Mouse (Mus musculus): ENCODE measurements at regions not wholly inside any gene's neighbourhood (a gene's known extent, or its start where the extent isn't known, plus 50 kb on each side); places are given as distances from the start of the nearest gene placed in this dataset.

GRCm38 (mm10) chr3:54103098-54103497 lies 52.7 kb upstream of the Trpc4 start:
- DNase-seq, result no peak

- DNase-seq, result no peak
Measured at GRCm38 (mm10) chr3:54083634-54084033, 72.2 kb upstream of the Trpc4 start.

- DNase-seq, result no peak
Measured at GRCm38 (mm10) chr3:54076461-54076860, 79.4 kb upstream of the Trpc4 start.

GRCm38 (mm10) chr3:54060653-54061052 lies 95.2 kb upstream of the Trpc4 start:
- no peak for DNase-seq

- DNase-seq, result no peak
Measured at GRCm38 (mm10) chr3:54054376-54054775, 101.5 kb upstream of the Trpc4 start.

DNA sequence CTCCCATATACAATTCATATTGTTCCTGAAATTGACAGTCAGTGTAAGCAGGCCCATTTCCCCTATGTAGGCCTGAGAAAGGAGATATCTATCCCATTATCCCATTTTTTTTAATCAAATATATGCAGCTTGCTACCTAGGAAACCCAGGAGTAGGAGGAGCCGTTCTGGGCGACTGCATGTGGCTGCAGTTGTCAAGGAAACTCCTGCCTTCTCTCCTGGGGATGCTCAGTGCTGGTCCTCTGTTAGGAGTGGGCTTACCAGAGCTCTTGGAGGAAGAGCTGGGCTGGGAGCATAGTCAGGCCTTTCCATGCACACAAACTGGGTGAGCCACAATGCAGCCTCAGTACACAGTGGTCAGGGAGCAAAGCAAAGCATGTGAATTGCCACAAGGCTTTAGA lies 106.5 kb upstream of the Trpc4 start:
- DNase-seq, result no peak

- DNase-seq, result no peak
Measured at GRCm38 (mm10) chr3:54048091-54048670, 107.7 kb upstream of the Trpc4 start.

DNA sequence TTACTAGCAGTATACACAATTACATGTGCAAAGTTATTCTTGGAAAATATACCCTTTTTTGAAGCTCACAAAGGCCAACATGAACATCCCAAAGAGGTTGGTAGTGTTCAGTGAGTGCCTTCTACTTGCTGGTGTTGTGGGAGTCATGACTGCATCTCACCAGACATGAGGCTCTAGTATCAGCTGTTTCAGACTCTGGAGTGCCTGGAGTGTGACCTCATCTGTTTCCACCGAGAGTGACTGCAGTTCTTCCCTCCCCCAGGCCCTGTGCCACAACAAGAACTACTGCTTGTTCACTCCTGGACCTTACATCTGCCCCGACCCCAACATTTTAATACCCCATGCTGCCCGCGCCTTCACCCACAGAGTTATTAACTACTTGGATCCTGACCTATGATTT lies 128.5 kb upstream of the Trpc4 start:
- DNase-seq, result no peak

GRCm38 (mm10) chr3:54020196-54020595 lies 135.6 kb upstream of the Trpc4 start:
- no peak for DNase-seq

- no peak for DNase-seq
Measured at GRCm38 (mm10) chr3:54017943-54018649, 137.7 kb upstream of the Trpc4 start.

DNA sequence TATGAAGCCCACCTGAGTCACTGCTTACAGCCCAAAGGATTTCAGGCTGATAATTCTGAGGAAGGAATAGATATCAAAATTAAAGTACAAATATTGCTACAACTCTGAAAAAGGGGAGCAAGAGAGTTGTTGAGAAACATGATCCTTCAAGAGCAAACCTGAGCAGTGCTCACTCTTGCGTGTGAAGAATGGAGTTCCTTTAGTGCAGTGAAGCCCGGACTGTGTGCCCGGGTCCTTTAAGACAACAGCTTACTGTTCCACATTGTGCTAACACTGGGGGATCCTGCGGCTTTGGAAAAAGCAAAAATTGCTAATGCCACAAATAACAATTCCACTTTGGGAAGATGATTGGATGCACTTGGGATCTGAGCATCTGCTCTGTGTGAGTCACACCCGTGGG lies 139.0 kb upstream of the Trpc4 start:
- DNase-seq, result no peak

DNA sequence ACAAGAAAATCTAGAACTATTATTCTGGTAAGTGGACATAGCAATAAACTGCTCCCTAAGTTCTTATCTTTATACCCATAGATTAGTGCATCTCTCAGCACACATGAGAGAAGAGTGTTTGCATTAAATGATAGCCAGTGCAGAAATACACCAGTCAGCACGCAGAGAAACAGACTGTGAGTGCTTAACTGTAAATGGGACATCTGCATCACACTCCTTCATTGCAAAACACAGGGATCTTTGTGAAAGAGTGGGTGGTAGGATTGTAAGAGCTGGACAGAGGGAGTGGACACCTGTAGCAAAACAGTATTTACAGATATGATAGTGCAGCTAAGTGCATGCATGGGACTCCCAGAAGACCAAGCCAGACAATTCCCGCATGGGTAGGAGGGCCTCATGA lies 144.8 kb upstream of the Trpc4 start:
- no peak for DNase-seq

- no peak for DNase-seq
Measured at GRCm38 (mm10) chr3:53992993-53993392, 129.4 kb upstream of the Ufm1 start.

DNA sequence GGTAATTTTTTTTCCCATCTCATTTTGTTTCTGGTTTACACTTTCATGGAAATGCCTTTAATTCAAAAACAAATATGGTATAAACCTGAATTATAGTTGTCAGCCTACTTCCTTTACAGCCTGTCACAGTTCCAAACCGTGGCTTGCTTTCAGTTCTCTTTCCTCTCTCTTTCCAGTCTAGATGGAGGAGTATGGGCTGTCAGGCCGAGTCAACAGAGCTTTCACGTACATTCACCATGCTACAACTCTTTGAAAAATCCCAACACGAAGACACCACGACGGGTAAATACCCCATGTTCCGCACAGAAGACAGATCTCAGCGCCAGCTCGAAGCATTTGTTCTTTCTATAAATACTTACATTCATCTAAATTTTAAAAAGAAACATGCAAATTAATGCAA lies 125.2 kb upstream of the Ufm1 start:
- peak; percentile 9 for DNase-seq

GRCm38 (mm10) chr3:53988256-53988655 lies 124.6 kb upstream of the Ufm1 start:
- DNase-seq, result no peak

GRCm38 (mm10) chr3:53987316-53987715 lies 123.7 kb upstream of the Ufm1 start:
- DNase-seq, result no peak

DNA sequence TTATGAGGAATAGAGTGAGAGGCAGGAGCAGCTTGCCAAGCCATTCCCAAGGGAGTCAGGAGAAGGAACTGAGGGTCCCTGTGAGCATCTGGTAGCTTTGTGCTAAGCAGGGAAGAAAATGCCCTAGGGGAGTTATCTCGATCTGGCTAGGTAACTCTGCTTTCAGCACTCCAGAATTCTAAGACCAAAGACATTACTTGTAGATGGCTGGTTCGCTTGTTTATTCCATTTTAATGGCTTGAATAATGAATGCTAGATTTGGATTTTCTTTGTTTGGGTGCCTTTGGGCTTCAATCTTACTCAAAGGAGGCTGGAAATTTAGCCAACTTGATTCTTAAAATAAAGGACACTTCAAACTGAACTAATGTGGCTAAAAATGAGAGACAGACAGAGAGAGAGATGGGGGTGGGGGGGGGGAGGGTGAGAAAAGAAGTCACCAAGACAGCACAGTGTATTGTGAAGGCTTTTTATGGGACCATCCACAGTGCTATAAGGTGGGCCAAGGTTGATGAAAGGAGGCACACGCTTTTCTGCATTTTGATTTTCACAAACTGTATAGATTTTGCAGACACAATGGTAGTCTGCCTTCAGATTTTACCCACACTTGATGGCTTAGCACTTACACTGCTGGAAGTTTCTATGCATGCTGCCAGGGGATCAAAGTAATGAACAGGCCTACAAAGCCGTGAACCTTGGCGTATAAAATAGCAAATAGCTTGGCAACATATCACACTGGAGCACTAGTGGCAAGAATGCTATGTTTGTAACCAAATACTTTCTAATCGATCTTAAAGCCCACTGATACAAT lies 121.3 kb upstream of the Ufm1 start:
- no peak for DNase-seq

GRCm38 (mm10) chr3:53982311-53982710 lies 118.7 kb upstream of the Ufm1 start:
- no peak for DNase-seq

DNA sequence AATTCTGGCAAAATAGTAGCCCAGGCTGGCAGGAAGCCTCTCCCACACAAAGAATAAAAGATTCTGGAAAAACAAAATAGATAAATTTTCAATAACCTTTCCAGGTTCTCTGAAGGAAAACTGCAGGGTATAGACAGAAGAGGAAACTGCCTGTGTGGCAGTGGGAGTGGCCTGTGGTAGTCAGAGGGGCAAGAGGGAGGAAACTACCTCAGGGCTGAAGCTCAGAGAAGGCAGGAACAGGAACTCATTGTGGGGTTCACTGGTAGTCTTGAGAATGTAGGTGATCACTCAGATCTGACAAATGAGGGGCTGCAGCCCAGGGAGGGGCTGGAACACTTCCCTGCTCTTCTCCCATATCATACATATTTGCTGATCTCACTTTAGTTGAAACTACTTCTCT lies 118.0 kb upstream of the Ufm1 start:
- no peak for DNase-seq

DNA sequence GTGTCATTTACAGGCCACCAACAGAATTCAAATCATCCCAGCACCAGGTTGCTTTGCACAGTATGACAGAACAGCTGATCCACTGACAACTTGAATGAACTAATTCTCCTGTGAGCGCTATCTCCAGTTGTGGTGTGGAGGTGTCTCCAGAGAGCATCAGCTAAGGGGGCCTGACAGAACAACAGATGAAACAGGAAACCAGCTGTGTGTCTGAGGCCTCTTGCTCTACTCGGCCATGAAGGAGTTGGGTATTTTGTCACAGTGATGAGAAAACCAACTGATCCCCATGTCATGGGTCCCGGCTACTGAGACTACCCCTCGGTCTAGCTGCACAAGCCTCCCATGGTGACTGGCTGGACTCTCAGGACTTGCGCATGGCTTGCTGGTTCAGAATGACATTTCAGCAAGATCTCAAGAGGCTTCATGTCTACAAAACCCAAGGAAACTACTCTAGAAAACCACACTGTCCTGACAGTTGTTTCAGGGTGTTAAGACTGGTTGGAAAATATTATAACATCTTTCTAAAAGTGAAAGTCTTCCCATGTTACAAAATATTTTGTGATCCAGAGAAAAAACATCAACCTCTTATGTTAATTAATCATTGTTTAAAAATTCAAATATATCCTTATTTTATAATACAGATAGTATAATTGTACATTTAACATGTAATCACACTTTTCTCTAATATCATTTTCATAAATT lies 113.9 kb upstream of the Ufm1 start:
- no peak for DNase-seq

- DNase-seq, result no peak
Measured at GRCm38 (mm10) chr3:53974905-53975551, 111.4 kb upstream of the Ufm1 start.

- DNase-seq, result no peak
Measured at GRCm38 (mm10) chr3:53969000-53969641, 105.5 kb upstream of the Ufm1 start.

All from kidney, postnatal 14 days (tissue).